Mouse (Mus musculus) gastrocnemius, postnatal 4 days (tissue): ENCODE data around the gene Pla2g4f. TPM values are rescaled to one million over a fixed set of nuclear protein-coding genes. Genes with fewer than 3 reads are reported as not detected.

Source experiments
- DNase-seq, 2 experiments: peaks; one replicate each; pipeline ENCODE4 v3.0.0; 2021 to 2022; ENCODE audit warnings: low spot score in 2 of 2, mixed read lengths in 2 of 2
- total RNA-seq, 2 experiments: library from RNA; stranded (reverse); gene quantifications; 2 replicates each; pipeline ENCODE4 v1.2.3; 2021

Gene Pla2g4f
- total RNA-seq, 2 experiments from 2014 or later, result 0.10 TPM; not detected in 1

DNA sequence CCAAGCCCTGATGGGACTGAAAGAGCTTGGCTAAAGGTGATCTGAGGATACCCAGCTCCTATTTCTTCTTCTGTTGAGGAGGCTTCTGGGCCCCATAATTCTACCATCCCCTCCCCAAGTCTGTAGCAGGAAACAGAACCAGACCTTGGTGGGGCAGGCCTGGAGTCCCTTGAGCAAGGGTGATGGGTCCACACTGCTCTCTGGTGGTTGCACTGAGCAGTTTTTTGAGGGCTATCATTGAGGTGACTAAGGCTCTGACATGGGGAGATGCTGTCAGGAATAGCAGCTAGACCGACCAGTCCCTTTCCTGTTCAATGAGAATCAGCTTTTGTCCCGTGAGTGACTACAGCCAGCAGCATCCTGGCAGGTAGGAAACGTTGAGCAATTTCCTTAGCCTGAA is 32.7 kb downstream of the Pla2g4f start:
- DNase-seq, result no peak

DNA sequence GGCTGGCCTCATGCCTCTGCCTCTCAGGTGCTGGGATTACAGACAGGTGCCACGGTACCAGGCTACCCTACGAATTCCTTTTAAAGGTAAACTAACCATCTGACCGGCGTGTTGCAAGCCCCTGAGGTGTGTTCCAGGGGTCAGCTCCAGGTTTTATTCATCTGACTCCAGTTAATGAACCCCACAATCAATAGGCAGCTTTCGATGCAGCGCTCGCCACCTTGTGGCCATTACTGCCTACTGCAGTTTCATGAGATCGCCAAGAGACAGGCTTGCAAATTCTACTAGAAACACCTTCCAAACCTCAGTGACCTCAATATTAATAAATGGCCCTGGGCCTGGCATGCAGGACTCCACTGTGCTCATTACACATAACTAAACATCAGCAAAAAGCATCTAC is 34.0 kb downstream of the Pla2g4f start:
- DNase-seq, result peak in 1 of 2 experiments; percentile 36

DNA sequence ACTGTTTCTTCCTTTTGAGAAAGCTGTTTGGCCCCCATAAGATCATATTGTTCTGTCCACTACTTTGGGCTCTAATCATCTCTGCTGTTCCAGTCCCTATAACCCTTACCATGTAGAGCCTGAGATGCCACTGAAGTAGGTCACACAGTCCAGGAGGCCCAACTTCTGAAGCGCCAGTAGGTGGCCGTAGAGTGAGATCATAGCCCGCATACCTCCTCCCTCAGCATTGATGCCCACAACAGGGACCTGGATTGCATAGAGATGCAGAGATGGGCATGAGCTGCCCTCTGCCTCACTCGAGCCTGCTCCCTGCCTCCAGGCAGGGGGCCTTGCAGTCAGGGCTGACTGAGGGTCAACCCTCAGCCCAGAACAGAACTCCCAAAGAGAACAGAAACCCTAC is 37.0 kb downstream of the Pla2g4f start:
- no peak for DNase-seq

DNA sequence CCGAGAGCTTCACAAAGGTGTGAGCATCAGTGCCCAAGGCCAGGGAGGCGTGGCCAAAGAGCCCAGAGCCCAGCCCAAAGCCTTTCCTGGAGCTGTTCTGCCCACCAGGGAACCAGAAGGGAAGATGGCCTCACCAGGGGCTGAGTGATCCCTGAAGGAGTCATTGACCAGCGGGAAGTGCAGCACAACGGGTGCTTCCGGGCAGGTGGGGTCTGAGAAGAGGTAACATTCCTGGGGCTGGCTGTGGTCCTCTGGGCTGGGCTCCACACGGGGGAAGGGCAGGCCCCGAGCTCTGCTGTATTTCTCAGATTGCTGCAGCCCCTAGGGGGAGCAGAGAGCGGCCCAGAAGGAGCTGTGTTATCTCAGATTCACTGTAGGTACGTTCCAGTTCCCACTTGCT is 45.3 kb downstream of the Pla2g4f start:
- DNase-seq, result no peak

DNA sequence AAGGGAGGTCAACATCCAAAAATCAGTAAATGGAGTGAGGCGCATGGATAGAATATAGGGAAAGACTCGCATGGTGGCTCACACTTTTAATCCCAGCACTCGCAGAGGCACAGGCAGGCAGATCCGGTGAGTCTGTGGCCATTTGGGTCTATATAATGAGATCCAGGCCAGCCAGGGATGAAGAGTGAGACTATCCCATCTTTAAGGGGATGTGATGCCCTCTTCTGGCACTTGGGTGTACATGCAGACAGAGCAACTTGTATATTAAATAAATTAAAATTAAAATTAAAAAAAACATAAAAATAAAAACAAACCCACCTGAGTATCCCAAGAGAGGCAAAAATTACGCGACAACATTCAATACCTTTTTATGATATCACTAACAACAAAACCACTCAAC is 48.4 kb downstream of the Pla2g4f start:
- DNase-seq, result no peak

DNA sequence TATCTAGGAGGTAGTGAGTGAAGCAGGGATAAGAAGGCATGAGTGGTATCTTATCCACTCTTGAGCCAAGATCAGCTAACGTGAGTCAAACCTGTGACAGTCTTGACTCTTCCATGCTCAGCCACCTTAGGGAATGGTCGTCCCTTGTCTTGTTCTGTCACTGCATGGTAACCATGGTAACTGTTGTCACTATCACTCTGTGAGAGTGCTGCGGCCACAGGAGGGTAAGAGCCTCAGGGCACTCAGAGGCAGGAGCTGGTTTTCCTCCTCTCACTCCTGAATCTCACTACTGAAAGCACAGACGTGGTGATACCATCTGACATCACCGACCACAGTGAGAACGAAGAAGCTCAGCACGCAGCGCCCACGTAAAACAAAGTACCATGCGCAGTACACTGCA is 49.1 kb downstream of the Pla2g4f start:
- no peak for DNase-seq

DNA sequence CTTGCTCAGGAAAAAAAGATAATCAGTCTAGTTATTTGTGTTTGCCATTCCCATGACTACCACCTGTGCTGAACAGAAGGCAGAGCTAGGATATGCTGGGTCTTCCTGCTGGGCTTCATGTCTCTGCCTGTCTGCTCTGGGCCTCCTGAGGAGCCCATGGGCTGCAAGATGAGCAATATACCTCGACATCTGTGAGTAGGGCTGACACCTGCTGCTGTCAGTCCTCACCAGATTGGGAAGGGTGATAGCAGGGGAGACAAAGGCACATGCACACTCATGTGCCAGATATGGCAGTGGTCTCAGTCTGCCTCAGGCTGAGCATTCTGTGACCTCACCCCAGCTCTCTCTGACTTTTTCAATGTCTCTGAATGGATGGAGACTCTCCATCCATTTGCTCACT is 51.1 kb downstream of the Pla2g4f start:
- DNase-seq, result no peak

DNA sequence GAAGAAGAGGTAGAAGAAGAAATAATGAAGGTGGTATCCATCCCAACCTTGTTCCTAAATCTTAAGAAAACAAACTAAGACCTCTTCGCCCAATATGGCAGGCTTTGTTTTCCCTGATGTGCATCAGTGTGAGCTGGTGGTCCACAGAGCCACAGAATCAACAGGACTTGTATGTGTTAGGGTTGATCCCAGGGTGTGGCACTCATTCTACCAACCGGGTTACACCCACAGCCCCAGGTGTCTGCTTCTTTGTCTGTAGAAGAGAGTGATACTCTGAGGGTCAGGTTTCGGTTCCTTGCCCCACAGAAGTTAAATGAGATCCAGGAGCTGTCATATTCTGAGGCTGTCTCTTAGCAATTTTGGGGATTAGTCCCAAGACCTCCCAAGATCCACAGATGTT is 52.6 kb downstream of the Pla2g4f start:
- DNase-seq, result no peak

DNA sequence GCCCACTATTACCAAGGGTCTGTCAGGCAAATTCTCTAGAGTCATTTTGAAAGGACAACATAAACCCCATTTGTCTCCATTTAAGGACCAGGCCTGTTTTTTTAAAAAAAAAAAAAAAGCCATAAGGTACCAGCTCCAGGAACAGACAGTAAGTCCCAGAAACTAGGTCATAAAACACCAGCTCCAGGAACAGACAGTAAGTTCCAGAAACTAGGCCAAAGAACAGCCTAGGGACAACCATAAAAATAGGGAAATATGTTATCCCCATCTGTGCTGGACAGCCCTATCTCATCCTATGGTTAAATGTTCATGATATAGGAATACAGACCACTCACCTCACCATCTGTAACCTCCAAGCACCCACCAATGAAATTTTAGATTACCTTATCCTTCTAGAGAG is 57.7 kb downstream of the Pla2g4f start:
- DNase-seq, result no peak

DNA sequence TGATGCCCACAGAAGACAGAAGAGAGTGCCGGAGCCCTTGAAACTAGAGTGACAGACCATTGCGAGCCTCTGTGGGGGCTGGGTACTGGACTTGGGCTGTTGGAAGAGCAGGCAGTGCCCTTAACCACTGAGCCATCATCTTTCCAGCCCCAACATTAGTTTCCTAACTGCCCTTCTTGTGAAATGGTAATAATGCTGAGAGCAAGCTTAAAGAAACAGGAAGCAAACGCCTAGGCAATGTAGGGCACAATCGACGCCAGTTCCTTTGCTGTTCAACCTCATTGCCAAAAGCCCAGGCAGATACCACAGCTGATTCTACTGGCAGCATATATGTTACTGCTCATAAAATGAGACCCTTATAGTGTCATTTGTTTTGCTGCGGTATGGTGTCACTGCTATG is 61.3 kb downstream of the Pla2g4f start:
- DNase-seq, result no peak

Other genes with a start within 250 kb of the Pla2g4f start
- gene Ehd4, start 159.6 kb downstream of the Pla2g4f start, total RNA-seq, result 100 to 1,000 TPM; 166 to 179 TPM
- 10 to 100 TPM; 21.2 to 27.9 TPM for gene Pla2g4e, start 68.8 kb downstream of the Pla2g4f start, total RNA-seq
- not detected for gene Pla2g4d, start 25.0 kb downstream of the Pla2g4f start, total RNA-seq
- gene Vps39, start 39.0 kb upstream of the Pla2g4f start, total RNA-seq, result 10 to 100 TPM; 27.3 to 34.7 TPM
- gene Ganc, start 89.7 kb upstream of the Pla2g4f start, total RNA-seq, result 10 to 100 TPM; 19.9 to 22.1 TPM
- 10 to 100 TPM; 31.8 to 38.7 TPM for gene Tmem87a, start 89.9 kb upstream of the Pla2g4f start, total RNA-seq
- gene Capn3, start 141.9 kb upstream of the Pla2g4f start, total RNA-seq, result 10 to 100 TPM; 79.3 to 83.4 TPM
- 100 to 1,000 TPM; 170 to 171 TPM for gene Zfp106, start 249.7 kb upstream of the Pla2g4f start, total RNA-seq